Mouse (Mus musculus) heart, adult 18-20 months (tissue): ENCODE measurements around the gene Aldoart2. TPM values are rescaled to one million over a fixed set of nuclear protein-coding genes. Genes with fewer than 3 reads are reported as not detected.
"Not testable (repeated sequence)": the region's sequence is repeated elsewhere in the genome, so short reads cannot be mapped to it uniquely, and the experiment has no call there.

ENCODE experiments used
- DNase-seq, 2 experiments: peaks; one replicate each; pipeline ENCODE4 v3.0.0; 2021 to 2022; ENCODE audit warnings: mixed read lengths in 1 of 2
- long read RNA-seq, 2 experiments: library from polyadenylated mRNA; stranded (forward); transcript quantifications; one replicate each; pipeline ENCODE4 v2.0.0; 2021
- total RNA-seq, 2 experiments: library from RNA; stranded (reverse); gene quantifications; 2 replicates each; pipeline ENCODE4 v1.2.3; 2021

Gene Aldoart2
- total RNA-seq = not detected
- long read RNA-seq, experiment 1 = 0 reads
- long read RNA-seq, experiment 2 = 0 reads

GRCm38 (mm10) chr12:55565206-55565605 is at the start of gene Aldoart2:
TSS of gene Aldoart2 (plus strand) at chr12:55565239.
- DNase-seq = no peak

DNA sequence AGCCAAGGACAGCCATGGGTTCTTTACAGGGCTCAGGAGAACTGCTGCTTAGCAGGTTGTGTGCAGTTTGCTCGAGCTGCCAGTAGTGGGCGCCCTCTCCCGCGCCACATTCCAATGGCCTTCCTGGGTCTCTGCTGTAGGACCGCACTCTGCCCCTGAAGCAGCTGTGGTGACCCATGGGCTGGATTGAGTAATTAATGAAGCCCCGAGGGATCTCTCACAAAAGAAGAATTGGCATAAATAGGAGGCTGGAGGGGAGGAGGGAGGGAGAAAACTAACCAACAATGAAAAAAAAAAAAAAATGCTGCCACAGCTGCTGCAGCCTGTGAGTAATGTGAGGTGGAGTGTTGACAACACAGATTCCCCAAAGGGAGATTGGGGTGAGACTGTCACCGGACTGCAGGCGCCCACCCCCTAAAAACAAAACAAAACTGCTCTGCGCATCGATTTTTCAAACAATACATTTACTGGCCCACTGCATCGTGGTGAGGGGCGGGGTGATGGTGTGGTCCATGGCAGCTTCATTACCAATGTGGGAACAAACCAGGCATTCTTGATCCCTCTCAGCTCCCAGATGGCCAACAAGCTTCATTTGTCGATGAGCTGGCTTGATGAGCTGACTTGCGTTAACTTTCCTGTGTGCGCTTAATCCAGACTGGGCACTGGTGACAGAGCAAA is 46.8 kb upstream of the Aldoart2 start:
- DNase-seq = peak; percentile 59 to 64

- DNase-seq = no peak
These were observed 37.9 kb upstream of the Aldoart2 start for GRCm38 (mm10) chr12:55526983-55527752.

DNA sequence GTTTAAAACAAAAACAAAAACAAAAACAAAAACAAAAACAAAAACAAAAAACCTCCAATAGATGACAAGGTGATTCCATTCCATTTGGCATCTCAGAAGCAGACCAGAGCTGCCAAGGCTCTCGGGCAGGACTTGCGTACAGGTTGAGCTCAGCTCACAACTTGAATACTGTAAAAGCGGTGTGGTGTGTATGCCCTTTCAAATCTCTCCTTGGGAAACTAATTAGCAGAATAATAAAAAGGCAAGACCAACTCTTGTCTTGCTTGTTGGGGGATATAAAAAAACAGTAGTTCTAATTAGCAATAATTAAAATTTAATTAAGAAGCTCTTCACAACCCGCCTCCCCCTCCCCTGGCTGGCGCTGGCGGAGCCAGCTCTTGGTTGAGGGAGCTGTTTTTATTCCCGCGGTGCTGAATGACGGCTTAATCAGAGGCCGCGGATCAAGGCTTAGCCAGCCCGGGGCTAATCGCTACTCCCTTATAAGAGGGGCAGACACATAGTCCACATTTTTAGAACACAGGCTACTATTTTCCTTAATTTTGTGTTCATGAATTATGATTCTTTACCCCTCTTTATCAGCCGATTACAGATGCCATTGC is 28.4 kb upstream of the Aldoart2 start:
- no peak for DNase-seq

- DNase-seq = no peak
These were observed 27.3 kb upstream of the Aldoart2 start for GRCm38 (mm10) chr12:55537742-55538141.

- DNase-seq = no peak
These were observed 26.6 kb upstream of the Aldoart2 start for GRCm38 (mm10) chr12:55538328-55538971.

- DNase-seq = no peak
These were observed 25.9 kb upstream of the Aldoart2 start for GRCm38 (mm10) chr12:55539157-55539556.

DNA sequence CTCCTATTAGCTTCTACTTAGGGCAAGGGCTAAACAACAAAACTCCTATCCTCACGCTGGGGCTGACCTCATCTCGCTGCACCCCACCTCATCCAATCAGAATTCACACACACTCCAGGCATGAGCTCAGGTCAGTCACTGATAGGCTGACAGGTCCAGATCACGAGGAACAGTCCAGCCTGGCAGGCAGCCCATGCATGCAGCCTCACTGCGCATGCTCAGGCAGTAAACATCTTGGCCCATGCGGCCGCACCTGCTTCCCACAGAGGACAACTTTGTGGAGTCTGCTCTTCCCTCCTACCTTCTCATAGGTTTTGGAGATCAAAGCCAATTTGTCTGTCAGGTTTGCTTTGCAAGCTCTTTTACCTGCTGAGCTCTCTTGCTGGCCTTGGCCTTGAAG is 10.1 kb upstream of the Aldoart2 start:
- not testable (repeated sequence) for DNase-seq

DNA sequence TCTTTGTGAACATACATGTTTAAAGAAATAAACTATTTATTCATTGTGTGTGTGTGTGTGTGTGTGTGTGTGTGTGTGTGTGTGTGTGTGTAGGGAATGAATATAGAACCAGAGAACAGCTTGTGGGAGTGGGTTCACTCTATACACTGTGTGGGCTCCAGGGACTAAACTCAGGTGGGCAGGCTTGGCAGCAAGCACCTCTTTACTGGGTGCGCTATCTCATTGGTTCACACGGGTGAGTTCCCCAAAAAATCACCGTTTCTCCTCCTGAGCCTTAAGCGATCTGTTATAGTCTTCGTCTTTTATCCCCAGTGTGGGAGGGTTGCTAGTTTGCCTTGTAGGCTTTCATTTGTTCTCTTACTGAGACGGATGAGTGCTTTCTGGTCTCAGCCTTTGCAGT is 7.2 kb upstream of the Aldoart2 start:
- DNase-seq = no peak

- no peak for DNase-seq
These were observed 5.7 kb upstream of the Aldoart2 start for GRCm38 (mm10) chr12:55559184-55559855.

GRCm38 (mm10) chr12:55560025-55560690 is 4.9 kb upstream of the Aldoart2 start:
- DNase-seq = peak; percentile 10 to 14

GRCm38 (mm10) chr12:55563742-55564141 is 1.3 kb upstream of the Aldoart2 start:
- DNase-seq = no peak

DNA sequence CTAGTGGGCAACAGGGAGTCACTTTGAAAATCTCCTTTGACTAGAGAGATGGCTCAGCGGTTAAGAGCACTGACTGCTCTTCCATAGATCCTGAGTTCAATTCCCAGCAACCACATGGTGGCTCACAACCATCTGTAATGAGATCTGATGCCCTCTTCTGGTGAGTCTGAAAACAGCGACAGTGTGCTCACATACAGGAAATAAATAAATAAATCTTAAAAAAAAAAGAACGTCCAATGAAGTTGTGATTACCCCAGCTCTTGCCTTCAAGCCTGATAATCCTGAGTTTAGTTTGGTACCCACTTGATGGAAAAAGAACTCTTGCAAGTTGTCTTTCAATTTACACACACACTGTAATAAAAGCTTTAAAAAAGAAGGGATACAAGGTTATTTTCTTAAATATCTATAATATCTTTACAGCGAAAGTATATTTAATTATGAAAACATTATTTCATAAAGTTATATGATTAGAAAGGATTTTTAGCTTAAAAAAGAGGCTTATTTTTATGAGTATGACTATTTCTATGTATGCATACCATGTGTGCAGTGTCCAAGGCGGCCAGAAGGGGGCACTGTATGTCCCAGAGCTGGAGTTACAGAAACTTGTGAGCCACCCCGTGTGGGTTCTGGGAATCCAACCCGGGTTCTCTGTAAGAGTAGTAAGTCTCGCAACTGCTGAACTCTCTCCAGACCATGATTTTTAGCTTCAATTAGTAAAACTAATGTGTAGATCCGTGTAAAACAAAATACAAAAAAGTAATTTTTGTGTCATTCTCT is 664 bp upstream of the Aldoart2 start:
- no peak for DNase-seq

DNA sequence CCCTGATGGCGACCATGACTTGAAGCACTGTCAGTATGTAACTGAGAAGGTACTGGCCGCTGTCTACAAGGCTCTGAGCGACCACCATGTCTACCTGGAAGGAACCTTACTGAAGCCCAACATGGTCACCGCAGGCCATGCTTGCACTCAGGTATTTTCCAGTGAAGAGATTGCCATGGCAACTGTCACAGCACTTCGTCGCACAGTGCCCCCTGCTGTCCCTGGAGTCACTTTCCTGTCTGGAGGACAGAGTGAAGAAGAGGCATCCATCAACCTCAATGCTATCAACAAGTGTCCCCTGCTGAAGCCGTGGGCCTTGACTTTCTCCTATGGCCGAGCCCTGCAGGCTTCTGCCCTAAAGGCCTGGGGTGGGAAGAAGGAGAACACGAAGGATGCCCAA is 828 bp downstream of the Aldoart2 start:
- DNase-seq = no peak

DNA sequence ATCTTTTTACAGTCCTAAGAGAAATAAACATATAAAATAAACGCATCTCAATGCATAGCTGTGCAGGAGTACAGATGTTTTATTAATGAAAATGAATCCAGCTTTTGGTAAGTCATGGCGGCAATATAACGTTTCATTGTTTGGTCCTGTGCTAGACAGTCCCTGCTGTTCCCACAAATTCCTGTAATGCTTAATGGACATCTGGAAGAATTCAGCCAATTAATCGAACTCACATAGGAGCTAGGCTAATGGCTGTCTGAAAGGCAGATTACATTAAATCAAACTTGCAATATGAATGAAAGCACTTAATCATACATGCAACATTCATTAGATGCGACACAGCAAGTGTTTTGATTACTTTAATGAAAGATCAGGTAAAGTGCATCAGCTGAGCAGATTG is 1.8 kb downstream of the Aldoart2 start:
- no peak for DNase-seq

GRCm38 (mm10) chr12:55568466-55568865 is 3.4 kb downstream of the Aldoart2 start:
- no peak for DNase-seq

GRCm38 (mm10) chr12:55569676-55570075 is 4.6 kb downstream of the Aldoart2 start:
- peak in 1 of 2 experiments; percentile 39 for DNase-seq

GRCm38 (mm10) chr12:55570646-55571045 is 5.6 kb downstream of the Aldoart2 start:
- DNase-seq = no peak

GRCm38 (mm10) chr12:55571181-55571580 is 6.1 kb downstream of the Aldoart2 start:
- DNase-seq = no peak

GRCm38 (mm10) chr12:55571661-55572060 is 6.6 kb downstream of the Aldoart2 start:
- DNase-seq = no peak

GRCm38 (mm10) chr12:55573089-55573488 is 8.1 kb downstream of the Aldoart2 start:
- DNase-seq = no peak
